Mouse (Mus musculus): ENCODE data around the gene Ccdc155. TPM values are rescaled to one million over a fixed set of nuclear protein-coding genes. Genes with fewer than 3 reads are reported as not detected.

The Ccdc155 gene
- polyA plus RNA-seq, 1 experiment, result 0.70 TPM

DNA sequence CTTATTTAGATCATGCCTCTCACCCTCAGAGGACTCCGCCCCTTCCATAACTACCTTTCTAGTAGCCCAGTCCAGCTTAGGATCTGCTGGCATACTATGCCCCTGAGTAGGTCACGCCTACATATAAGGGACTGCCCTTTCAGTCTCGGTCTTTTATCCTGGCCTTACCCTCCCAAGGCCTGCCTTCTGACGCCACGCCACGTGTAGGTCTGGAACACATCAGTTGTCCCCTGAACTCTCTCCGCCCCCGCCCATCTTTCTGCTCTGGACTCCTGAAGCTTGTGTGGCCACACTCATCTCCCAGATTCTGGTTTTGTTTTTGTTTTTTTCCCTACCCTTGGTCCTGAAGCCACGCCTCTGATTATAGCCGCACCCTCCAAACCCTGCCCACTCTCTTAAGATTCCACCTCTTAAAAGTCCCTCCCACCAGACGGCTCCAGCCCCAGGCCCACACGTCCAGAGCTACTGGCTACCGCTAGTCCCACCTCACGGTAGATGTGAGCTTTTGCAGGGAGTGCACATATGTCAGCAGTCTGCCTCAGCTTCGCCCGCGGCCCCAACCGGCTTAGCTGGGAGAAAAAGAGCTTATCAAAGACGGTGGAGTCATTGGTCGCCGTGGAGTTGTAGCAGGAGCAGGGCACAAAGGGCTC lies 30.4 kb upstream of the Ccdc155 start:
- DNase-seq (ENCODE audit: low read depth), result peak; percentile 89
- TF ChIP-seq CTCF (IDR thresholded peaks at IDR 0.05; ENCODE audit: borderline replicate concordance, extremely low read depth, insufficient read depth, insufficient read length) (no peak), POLR2A (IDR thresholded peaks at IDR 0.05; ENCODE audit: borderline replicate concordance, extremely low read depth, insufficient read depth, insufficient read length, poor library complexity, severe bottlenecking) (peak; percentile 23; the same call in 1 of the 2 replicates)

GRCm38 (mm10) chr7:45234333-45234841 lies 29.7 kb upstream of the Ccdc155 start:
- peak; percentile 51 for DNase-seq (ENCODE audit: low read depth)
- TF ChIP-seq CTCF (IDR thresholded peaks at IDR 0.05; ENCODE audit: borderline replicate concordance, extremely low read depth, insufficient read depth, insufficient read length) (no peak), POLR2A (IDR thresholded peaks at IDR 0.05; ENCODE audit: borderline replicate concordance, extremely low read depth, insufficient read depth, insufficient read length, poor library complexity, severe bottlenecking) (no peak)

DNA sequence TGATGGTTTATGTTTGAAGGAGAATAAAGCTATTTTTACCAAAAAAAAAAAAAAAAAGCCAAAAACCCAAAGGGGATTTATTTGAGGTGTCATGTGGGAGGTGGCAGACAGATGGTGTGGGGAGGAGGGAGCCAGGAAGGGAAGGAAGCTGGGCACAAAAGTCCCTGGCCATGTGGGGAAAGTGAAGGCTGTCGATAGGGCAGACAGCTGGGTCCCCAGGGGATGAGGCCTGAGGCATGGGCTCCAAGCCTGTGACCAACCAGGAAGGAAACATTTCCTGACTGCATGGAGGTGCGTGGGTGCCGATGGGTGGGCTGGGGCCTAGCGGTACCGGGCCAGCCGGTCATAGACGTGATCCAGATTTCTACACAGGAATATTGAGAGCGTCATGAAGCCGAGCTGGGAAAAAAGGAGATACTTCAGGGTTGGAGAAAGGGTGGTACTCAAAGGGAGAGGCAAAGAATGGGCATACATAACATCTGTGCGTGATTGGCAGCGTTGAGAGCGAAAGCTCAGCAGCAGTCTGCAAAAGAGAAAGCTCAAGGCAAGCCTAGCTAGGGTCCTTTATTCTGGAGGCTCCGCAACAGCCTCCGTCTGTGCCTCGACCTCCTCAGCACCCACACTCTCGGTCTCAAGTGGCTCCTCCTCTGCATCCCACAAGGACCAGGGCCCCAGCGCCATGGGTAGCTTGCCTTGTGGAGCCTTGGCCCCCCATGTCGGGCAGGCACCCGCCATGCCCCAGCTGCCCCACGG lies 29.1 kb upstream of the Ccdc155 start:
- peak; percentile 83 for DNase-seq (ENCODE audit: low read depth)
- TF ChIP-seq POLR2A (IDR thresholded peaks at IDR 0.05; ENCODE audit: borderline replicate concordance, extremely low read depth, insufficient read depth, insufficient read length, poor library complexity, severe bottlenecking) (no peak), CTCF (IDR thresholded peaks at IDR 0.05; ENCODE audit: borderline replicate concordance, extremely low read depth, insufficient read depth, insufficient read length) (no peak)

DNA sequence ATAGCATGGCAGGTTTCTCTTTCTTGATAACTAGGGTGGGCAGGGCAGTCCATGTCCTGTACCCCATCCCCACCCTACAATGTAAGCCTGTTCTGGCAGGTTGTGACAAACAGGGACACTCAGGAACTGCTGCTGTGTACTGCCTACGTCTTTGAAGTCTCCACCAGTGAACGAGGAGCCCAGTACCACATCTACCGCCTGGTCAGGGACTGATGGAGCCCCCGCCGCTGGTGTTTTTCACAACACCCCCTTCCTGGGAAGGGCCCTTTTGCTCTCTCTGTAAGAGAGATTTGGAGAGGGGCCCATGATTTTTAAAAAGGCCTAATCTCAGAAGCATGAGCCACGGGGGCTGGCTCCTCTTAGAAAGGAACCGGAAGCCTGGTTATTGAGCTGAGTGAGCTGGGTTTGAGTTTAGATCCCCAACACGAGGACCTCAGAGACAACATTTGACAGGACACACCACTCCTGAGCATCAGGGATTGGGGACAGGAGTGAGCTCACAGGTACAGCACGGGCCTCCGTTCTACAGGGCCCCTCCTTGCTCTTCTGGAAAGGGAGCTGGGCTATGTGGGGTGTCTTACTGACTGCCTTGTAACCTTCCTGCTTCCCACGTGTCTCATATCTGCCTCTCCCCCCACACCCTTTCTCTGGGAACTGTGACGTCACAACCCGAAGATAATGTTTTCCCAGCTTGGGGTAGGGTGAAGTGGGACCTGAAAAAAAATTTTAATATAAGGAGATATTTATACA lies 28.2 kb upstream of the Ccdc155 start:
- no peak for DNase-seq (ENCODE audit: low read depth)
- TF ChIP-seq CTCF (IDR thresholded peaks at IDR 0.05; ENCODE audit: borderline replicate concordance, extremely low read depth, insufficient read depth, insufficient read length) (no peak), POLR2A (IDR thresholded peaks at IDR 0.05; ENCODE audit: borderline replicate concordance, extremely low read depth, insufficient read depth, insufficient read length, poor library complexity, severe bottlenecking) (no peak)

DNA sequence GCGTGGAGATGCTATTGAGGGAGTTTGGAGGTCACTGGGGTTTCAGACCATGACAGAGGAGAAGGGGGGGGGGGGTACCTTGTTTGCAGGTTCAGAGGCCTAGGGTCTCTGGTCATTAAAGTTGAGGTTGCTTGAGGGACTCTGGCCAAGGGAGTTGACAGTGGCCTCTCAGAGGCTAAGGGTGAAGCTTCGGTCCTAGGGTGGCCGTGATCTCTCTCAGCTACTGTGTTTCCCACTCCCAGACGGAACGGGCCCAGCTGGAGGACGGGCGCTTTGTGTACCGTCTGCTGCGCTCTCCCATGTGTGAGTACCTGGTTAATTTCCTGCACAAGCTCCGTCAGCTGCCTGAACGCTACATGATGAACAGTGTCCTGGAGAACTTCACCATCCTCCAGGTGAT lies 27.2 kb upstream of the Ccdc155 start:
- DNase-seq (ENCODE audit: low read depth), result no peak
- TF ChIP-seq POLR2A (IDR thresholded peaks at IDR 0.05; ENCODE audit: borderline replicate concordance, extremely low read depth, insufficient read depth, insufficient read length, poor library complexity, severe bottlenecking), result no peak
- no peak for TF ChIP-seq CTCF (IDR thresholded peaks at IDR 0.05; ENCODE audit: borderline replicate concordance, extremely low read depth, insufficient read depth, insufficient read length)

GRCm38 (mm10) chr7:45231192-45231591 lies 26.5 kb upstream of the Ccdc155 start:
- DNase-seq (ENCODE audit: low read depth), result no peak
- no peak for TF ChIP-seq POLR2A (IDR thresholded peaks at IDR 0.05; ENCODE audit: borderline replicate concordance, extremely low read depth, insufficient read depth, insufficient read length, poor library complexity, severe bottlenecking)
- no peak for TF ChIP-seq CTCF (IDR thresholded peaks at IDR 0.05; ENCODE audit: borderline replicate concordance, extremely low read depth, insufficient read depth, insufficient read length)

DNA sequence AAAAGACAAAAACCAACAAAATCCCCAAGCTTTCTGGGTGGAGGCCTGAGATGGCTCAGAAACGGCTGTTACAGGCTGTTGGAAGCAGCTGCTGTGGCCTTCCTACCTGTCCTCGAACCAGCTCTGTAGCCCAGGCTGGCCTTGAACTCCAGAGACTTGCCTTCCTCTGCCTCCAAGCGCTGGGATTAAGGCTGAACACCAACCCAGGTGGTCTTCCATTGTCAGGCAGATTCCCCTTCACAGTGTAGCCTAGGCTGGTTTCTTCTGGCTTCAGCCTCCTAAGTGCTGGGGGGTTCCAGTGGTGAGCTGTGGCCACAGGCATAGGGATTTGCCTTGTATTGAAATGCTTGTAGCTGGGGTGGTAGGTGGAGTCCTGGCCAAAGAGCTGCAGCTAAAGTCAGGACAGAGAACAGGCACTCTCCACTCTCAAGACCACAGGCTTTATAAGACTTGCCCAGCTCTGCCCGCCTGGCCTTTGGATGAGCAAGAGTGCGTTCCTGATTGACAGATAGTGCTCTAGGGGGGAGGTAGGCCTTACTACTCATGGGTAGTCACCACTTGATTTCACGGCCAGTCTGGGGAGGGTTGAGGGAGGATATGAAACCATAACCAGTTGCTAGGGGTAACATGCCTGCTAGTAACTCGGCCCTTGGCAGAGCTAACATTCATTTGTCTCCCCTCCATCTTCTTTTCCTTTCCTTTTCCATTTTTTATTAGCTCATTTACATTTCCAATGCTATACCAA lies 24.9 kb upstream of the Ccdc155 start:
- TF ChIP-seq POLR2A (IDR thresholded peaks at IDR 0.05; ENCODE audit: borderline replicate concordance, extremely low read depth, insufficient read depth, insufficient read length, poor library complexity, severe bottlenecking) (no peak), CTCF (IDR thresholded peaks at IDR 0.05; ENCODE audit: borderline replicate concordance, extremely low read depth, insufficient read depth, insufficient read length) (no peak)
- no peak for DNase-seq (ENCODE audit: low read depth)

- no peak for TF ChIP-seq CTCF (IDR thresholded peaks at IDR 0.05; ENCODE audit: borderline replicate concordance, extremely low read depth, insufficient read depth, insufficient read length)
- no peak for TF ChIP-seq POLR2A (IDR thresholded peaks at IDR 0.05; ENCODE audit: borderline replicate concordance, extremely low read depth, insufficient read depth, insufficient read length, poor library complexity, severe bottlenecking)
- no peak for DNase-seq (ENCODE audit: low read depth)
Observed at GRCm38 (mm10) chr7:45229046-45229445, 24.4 kb upstream of the Ccdc155 start.

- DNase-seq (ENCODE audit: low read depth), result no peak
- TF ChIP-seq POLR2A (IDR thresholded peaks at IDR 0.05; ENCODE audit: borderline replicate concordance, extremely low read depth, insufficient read depth, insufficient read length, poor library complexity, severe bottlenecking), result no peak
- no peak for TF ChIP-seq CTCF (IDR thresholded peaks at IDR 0.05; ENCODE audit: borderline replicate concordance, extremely low read depth, insufficient read depth, insufficient read length)
Observed at GRCm38 (mm10) chr7:45228548-45228947, 23.9 kb upstream of the Ccdc155 start.

- no peak for TF ChIP-seq CTCF (IDR thresholded peaks at IDR 0.05; ENCODE audit: borderline replicate concordance, extremely low read depth, insufficient read depth, insufficient read length)
- DNase-seq (ENCODE audit: low read depth), result no peak
Observed at GRCm38 (mm10) chr7:45226421-45226820, 21.7 kb upstream of the Ccdc155 start.

- TF ChIP-seq CTCF (IDR thresholded peaks at IDR 0.05; ENCODE audit: borderline replicate concordance, extremely low read depth, insufficient read depth, insufficient read length) (no peak), POLR2A (IDR thresholded peaks at IDR 0.05; ENCODE audit: borderline replicate concordance, extremely low read depth, insufficient read depth, insufficient read length, poor library complexity, severe bottlenecking) (no peak)
- DNase-seq (ENCODE audit: low read depth), result no peak
Observed at GRCm38 (mm10) chr7:45224826-45225225, 20.1 kb upstream of the Ccdc155 start.

All from brain, embryonic 14.5 days (tissue).